Mouse (Mus musculus) monocyte, adult 5-6 weeks (primary cell): Measurements from ENCODE around the gene Nudt21. TPM values are rescaled to one million over a fixed set of nuclear protein-coding genes. Genes with fewer than 3 reads are reported as not detected.

Source experiments
- ATAC-seq: fragments of 153-309, 156-312 bp; replicated peaks from 2 replicates; pipeline ENCODE4 v1.8.0; 2017; ENCODE audit warnings: mild to moderate bottlenecking; ENCODE audit not compliant: low TSS enrichment, insufficient number of reproducible peaks, severe bottlenecking, poor library complexity, low FRiP score
- total RNA-seq: library from RNA; stranded (forward); fragments of 200-1000, 200-491, 200-594 nt; gene quantifications from 3 replicates; pipeline ENCODE4 v1.2.3, GENCODE M21; 2017

Gene Nudt21
- 26.2 to 62.8 TPM (median 37.7 TPM) in 3 replicates for total RNA-seq

- ATAC-seq: peak; percentile 100
Measured at GRCm38 (mm10) chr8:94036944-94037524, at the start of gene Nudt21, which contains the start of gene Ogfod1. Nudt21 (minus strand) TSS chr8:94037031. Ogfod1 (plus strand) TSS chr8:94037198.

DNA sequence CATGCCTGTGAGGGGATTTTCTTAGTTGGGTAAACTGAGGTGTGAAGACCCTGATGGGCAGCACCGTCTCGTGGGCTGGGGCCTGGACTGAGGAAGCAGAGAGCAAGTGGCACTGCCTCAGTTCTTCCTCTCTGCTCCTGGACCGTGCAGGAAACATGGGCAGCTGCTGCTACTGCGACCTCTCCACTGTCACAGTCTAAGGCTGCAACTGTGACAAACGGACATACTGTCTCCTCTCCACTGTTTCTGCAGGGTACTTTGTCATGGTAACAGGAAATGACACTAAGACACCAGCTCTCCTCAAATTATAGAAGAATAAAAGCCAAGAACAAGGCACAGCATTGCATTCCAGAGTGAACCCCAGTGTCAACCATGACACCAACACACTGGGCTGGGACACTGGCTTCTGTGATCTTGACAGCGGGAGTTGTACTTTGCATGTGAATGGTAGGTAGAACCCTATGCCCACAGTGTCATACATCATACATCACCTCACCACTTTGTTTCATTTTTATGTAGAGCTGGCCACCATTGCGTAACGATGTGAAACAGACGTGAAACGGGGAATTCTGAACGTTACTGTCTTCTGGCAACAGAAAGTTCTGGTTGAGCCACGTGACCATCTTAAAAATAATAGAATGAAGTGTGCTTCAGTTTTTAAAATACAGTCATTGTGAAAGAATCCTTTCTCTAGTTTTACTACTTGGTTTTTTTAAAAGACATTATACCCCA, 39.8 kb upstream of the Nudt21 start:
- ATAC-seq: peak; percentile 36; the same call in 1 of the 2 replicates

DNA sequence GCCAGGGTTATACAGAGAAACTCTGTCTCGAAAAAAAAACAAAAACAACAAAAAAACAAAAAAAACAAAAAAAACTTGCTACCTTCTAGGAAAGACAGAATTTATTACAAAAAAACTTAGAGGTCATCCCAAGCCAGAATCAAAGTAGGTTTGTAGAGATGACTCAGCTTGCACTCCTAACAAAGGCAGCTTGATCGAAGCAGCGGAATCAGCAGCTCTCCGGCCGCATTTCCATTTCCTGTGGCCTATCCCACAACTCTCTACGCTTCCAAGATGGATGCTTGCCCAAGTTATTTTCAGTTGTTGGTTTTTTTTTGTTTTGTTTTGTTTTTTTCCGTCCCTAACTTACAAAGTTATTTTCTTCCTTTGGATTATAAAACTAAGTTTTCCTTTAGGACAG, 32.0 kb upstream of the Nudt21 start:
- ATAC-seq: no peak

GRCm38 (mm10) chr8:94066121-94066863, 29.5 kb upstream of the Nudt21 start:
- ATAC-seq: no peak

DNA sequence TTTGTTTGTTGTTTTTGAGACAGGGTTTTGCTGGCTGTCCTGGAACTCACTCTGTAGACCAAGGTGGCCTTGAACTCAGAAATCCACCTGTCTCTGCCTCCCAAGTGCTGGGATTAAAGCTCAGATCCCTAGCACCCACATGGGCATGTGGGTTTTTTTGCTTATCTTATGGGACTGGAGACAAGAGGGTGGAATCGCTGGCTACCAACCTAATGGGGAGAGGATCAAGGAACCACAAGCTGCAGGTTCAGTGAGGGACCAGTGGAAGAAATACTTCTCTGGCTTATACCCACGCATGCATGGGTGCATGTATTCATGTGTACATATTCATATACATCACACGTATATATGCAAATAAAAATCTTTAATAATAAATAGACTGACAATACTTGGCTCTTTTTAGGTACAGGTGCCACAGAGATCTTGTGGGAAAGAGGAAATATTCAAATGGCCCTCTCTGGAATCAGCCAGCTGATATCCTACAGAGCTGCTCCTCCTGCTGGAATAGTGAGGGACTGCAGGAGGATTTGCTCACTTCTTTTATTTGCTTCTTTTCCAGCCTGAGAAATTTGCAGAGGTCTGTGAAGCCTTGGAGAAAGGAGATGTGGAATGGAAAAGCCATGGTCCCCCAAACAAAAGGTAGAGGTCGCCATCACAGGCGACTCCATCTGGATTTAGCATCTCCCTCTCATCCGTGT, 20.5 kb upstream of the Nudt21 start:
- ATAC-seq: 0 out of 2 replicates have a peak, but pooled peaks have one; percentile 22

GRCm38 (mm10) chr8:94052696-94053095, 15.9 kb upstream of the Nudt21 start:
- ATAC-seq: no peak

DNA sequence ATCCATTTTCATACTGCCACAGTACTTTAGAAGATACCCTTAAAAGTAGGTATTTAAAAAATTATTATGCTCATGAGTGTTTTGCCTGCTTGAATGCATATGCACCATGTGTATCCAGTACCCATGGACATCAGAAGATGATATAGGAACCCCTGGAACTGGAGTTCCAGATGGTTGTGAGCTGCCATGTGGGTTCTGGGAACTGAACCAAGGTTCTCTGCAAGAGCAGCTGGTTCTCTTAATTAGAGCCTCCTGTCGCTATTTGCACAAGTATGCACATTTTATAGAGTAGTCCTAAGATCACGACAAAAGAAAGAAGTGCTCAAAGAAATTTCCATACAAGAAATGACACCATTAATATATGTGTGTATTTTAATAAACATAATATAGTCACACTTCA, 11.0 kb upstream of the Nudt21 start:
- ATAC-seq: no peak

DNA sequence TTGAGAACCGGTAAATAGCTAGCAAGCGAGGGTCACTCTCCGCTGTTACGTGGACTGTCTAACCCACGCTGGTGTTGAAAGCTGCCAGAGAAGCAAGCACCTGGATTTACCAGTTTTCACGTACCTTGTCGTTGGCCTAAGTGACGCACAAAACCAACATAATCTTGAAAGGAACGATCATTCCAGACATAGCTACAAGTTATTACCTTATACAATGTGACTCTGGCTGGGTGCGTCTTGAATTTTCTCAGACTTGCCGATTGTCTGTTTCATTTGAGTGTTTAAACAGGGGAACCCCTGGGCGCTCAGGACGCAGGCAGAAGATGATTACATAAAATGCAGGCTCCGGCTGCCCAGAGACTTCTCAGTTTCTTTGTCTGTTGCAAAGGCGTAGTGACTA, 975 bp upstream of the Nudt21 start:
- no peak for ATAC-seq

- ATAC-seq: peak; percentile 14; the same call in 1 of the 2 replicates
Measured at GRCm38 (mm10) chr8:94036541-94036940, 290 bp downstream of the Nudt21 start.

GRCm38 (mm10) chr8:94035200-94035599, 1.6 kb downstream of the Nudt21 start:
- ATAC-seq: no peak

GRCm38 (mm10) chr8:94033601-94034000, 3.2 kb downstream of the Nudt21 start:
- ATAC-seq: no peak

DNA sequence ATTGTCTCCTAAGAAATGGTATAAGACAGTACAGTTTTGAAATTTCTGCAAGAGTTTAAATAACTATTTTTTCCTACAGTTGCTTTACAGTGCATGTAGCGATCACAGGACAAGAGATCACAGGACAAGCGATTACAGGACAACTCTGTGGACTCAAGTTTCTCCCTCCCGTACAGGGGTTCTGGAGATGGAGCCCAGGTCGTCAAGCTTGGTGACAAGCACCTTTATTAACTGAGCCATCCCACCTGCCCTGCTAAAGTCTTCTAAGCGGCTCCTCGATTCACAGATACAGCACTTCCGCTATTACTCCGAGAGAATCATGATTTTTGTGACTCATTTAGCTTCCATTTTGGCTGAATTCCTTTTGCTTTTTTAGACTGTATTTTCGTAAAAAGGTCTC, 7.1 kb downstream of the Nudt21 start:
- ATAC-seq: no peak

DNA sequence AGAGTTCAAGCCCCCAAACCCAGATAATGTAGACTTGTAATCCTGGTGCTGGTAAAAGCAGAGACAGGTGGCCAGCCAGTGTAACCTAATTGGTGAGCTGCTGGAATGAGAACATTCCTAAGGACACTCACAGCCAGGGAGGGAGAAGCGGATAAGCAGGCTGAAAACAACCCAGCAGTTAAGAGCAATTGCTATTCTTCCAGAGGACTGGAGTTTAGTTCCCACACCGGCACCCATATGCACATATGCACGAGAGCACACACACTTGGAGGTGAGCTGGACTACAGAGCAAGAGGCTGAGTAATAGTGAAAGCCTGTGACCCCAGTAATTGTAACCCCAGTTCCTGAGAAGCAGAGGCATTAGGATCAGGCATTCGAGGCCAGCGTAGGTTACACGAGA, 12.9 kb downstream of the Nudt21 start:
- no peak for ATAC-seq

GRCm38 (mm10) chr8:94013026-94013612, 23.7 kb downstream of the Nudt21 start:
- ATAC-seq: no peak

GRCm38 (mm10) chr8:94012013-94012951, 24.5 kb downstream of the Nudt21 start, which contains the start of gene Amfr:
Amfr (minus strand) TSS chr8:94012842.
- peak; percentile 40 for ATAC-seq

GRCm38 (mm10) chr8:94011076-94012012, 25.5 kb downstream of the Nudt21 start:
- ATAC-seq: peak; percentile 9; the same call in 1 of the 2 replicates
